In the genomic region with DNA sequence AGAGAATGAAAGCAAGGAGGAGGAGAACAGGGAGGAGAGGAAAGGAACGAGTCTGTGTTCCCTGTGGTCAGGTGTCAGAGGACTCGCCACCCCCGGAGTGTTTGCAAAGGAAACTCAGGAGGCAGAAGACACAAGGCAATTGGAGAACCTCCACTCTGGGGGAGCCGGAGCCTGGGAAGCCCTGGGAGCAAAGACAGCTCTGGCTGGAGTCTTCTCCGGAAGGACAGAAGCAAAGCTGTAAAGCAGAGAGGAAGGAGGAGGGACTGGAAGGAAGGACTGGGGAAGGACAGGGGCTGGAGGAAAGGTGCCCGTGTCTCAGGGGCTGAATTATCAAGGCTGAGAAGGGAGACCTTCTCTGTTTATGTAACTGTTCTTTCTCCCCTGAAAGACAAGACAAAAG, we compare ENCODE assay signal across 10 mouse cellular contexts.
A peak's percentile ranks its signal among the peaks of the same experiment; 100 is the strongest.
DNase-seq lines count a peak whose midpoint lies in the region; ATAC-seq and TF ChIP-seq lines count a peak whose summit lies in the region.
"Had no signal": no experiment of that assay in that cellular context is flagged by ENCODE, and none has a peak within 500 bp of the region (broad histone marks: within the 10 kb centered on the region; RNA-seq: fewer than 3 reads in every experiment).

No protein-coding gene starts in this region.

- peak; percentile 11 to 45 for DNase-seq in adrenal gland, adult (ENCODE audit: inconsistent age in 2 of 2, low spot score in 1 of 2)
- DNase-seq in adrenal gland, adult 8-10 months: no peak
- DNase-seq in liver: peak; percentile 5
- DNase-seq in embryo, embryonic 11 days: no peak
- DNase-seq: left cerebral cortex, postnatal 4 days had no signal

- H3K27me3 ChIP-seq in liver, embryonic 12.5 days (replicated peaks): no peaks in the 10 kb centered on the region
- no peaks in the 10 kb centered on the region for H3K27me3 ChIP-seq in intestine, embryonic 16.5 days (replicated peaks; ENCODE audit: control insufficient read depth, insufficient read depth, low read length)
- no peaks in the 10 kb centered on the region for H3K27me3 ChIP-seq in forebrain, embryonic 16.5 days (replicated peaks; ENCODE audit: control insufficient read depth, insufficient read depth, low read length)

- H3K36me3 ChIP-seq in liver, embryonic 12.5 days: no peaks in the 10 kb centered on the region
- no peaks in the 10 kb centered on the region for H3K36me3 ChIP-seq in intestine, embryonic 16.5 days (ENCODE audit: control insufficient read depth, insufficient read depth, low read length)
- H3K36me3 ChIP-seq in forebrain, embryonic 16.5 days (ENCODE audit: control insufficient read depth, insufficient read depth): no peaks in the 10 kb centered on the region

- H3K4me3 ChIP-seq in liver, embryonic 12.5 days: no peak overlapping the region
- H3K4me3 ChIP-seq in intestine, embryonic 16.5 days (ENCODE audit: low read length): peak overlapping the region; percentile 23
- peak overlapping the region; percentile 19; the same call in 1 of the 2 replicates for H3K4me3 ChIP-seq in olfactory bulb, adult 2 months (ENCODE audit: insufficient read depth, low read depth, low read length)
- no peak overlapping the region for H3K4me3 ChIP-seq in forebrain, embryonic 16.5 days (replicated peaks; ENCODE audit: low read length)
- H3K4me3 ChIP-seq: erythroblast, embryonic 14.5 days had no signal

- TF ChIP-seq POLR2A in olfactory bulb, adult 2 months (IDR thresholded peaks at IDR 0.05; ENCODE audit: insufficient read depth, low read depth, low read length): no peak

- no peak for ATAC-seq in liver, embryonic 12.5 days
- ATAC-seq in intestine, embryonic 16.5 days: no peak
- ATAC-seq in forebrain, embryonic 16.5 days: no peak

- TF ChIP-seq CTCF in olfactory bulb, adult 2 months (IDR thresholded peaks at IDR 0.05; ENCODE audit: insufficient read depth, low read depth, low read length): no peak

- no peak overlapping the region for H3K9ac ChIP-seq in liver, embryonic 12.5 days
- H3K9ac ChIP-seq in intestine, embryonic 16.5 days (ENCODE audit: low read depth, low read length): peak overlapping the region; percentile 55
- no peak overlapping the region for H3K9ac ChIP-seq in forebrain, embryonic 16.5 days (replicated peaks; ENCODE audit: low read depth, low read length)

- no peak overlapping the region for H3K4me2 ChIP-seq in liver, embryonic 12.5 days
- H3K4me2 ChIP-seq in intestine, embryonic 16.5 days (ENCODE audit: low read depth, low read length): peak overlapping the region; percentile 55
- no peak overlapping the region for H3K4me2 ChIP-seq in forebrain, embryonic 16.5 days (ENCODE audit: low read length)

- H3K27ac ChIP-seq in liver, embryonic 12.5 days: no peak overlapping the region
- no peak overlapping the region for H3K27ac ChIP-seq in intestine, embryonic 16.5 days (ENCODE audit: low read length)
- H3K27ac ChIP-seq in olfactory bulb, adult 2 months (ENCODE audit: insufficient read depth, low read depth, low read length): no peak overlapping the region
- H3K27ac ChIP-seq in forebrain, embryonic 16.5 days (ENCODE audit: low read length): no peak overlapping the region

- H3K4me1 ChIP-seq in liver, embryonic 12.5 days: no peaks in the 10 kb centered on the region
- H3K4me1 ChIP-seq in intestine, embryonic 16.5 days (ENCODE audit: control insufficient read depth, insufficient read depth, low read length): no peaks in the 10 kb centered on the region
- peaks cover 7% of the 10 kb centered on the region for H3K4me1 ChIP-seq in olfactory bulb, adult 2 months (ENCODE audit: control insufficient read depth, insufficient read depth, low read length)
- no peaks in the 10 kb centered on the region for H3K4me1 ChIP-seq in forebrain, embryonic 16.5 days (replicated peaks; ENCODE audit: control insufficient read depth, insufficient read depth, low read length)

- 11% methylated on average over 6 of the region's 6 CpGs for WGBS in liver, embryonic 12.5 days (ENCODE audit: insufficient replicate concordance)
- WGBS in intestine, embryonic 16.5 days: 6% methylated on average over 6 of the region's 6 CpGs
- WGBS in olfactory bulb, adult 2 months: 29% methylated on average over 6 of the region's 6 CpGs
- 51% methylated on average over 6 of the region's 6 CpGs for WGBS in forebrain, embryonic 16.5 days

- no peaks in the 10 kb centered on the region for H3K9me3 ChIP-seq in liver, embryonic 12.5 days (replicated peaks)
- no peaks in the 10 kb centered on the region for H3K9me3 ChIP-seq in intestine, embryonic 16.5 days (ENCODE audit: control insufficient read depth, low read length)
- no peaks in the 10 kb centered on the region for H3K9me3 ChIP-seq in forebrain, embryonic 16.5 days (ENCODE audit: control insufficient read depth, low read length)

Comparison
In these comparisons a context has a peak if more than half of its experiments do, and no peak if none do; other contexts are left out.
1. DNase-seq: peak in adrenal gland, adult (2 of 2) and liver (single experiment); none in adrenal gland, adult 8-10 months (single experiment) and embryo, embryonic 11 days (single experiment).
2. H3K4me3 ChIP-seq: peak in intestine, embryonic 16.5 days (single experiment) and olfactory bulb, adult 2 months (single experiment); none in liver, embryonic 12.5 days (single experiment) and forebrain, embryonic 16.5 days (single experiment).